Mouse (Mus musculus) hindbrain, embryonic 14.5 days (tissue): Measurements from ENCODE around the gene Fgfr2. TPM values are rescaled to one million over a fixed set of nuclear protein-coding genes. Genes with fewer than 3 reads are reported as not detected.

Experiments
- ATAC-seq: fragments of 200-750 bp; cut with Nextera tagmentation; 2 replicates; pipeline ENCODE4 v1.8.0; 2017; ENCODE audit warnings: moderate number of reproducible peaks, mild to moderate bottlenecking, moderate TSS enrichment, moderate library complexity; ENCODE audit not compliant: low FRiP score
- DNase-seq: peaks from one replicate; pipeline ENCODE4 v3.0.0-alpha.2; 2015; ENCODE audit warnings: low spot score
- H3K27ac ChIP-seq: fragments of 300-500 bp; sonication (generic); 2 replicates; pipeline ENCODE4 v1.5.1; 2014; ENCODE audit warnings: mild to moderate bottlenecking, moderate library complexity
- H3K27me3 ChIP-seq: fragments of 300-500 bp; sonication (generic); 2 replicates; pipeline ENCODE4 v1.6.1; 2014; ENCODE audit warnings: mild to moderate bottlenecking, low read length, mixed read lengths; ENCODE audit not compliant: control insufficient read depth, insufficient read depth
- H3K36me3 ChIP-seq: fragments of 300-500 bp; sonication (generic); replicated peaks from 2 replicates; pipeline ENCODE4 v1.6.1; 2014; ENCODE audit not compliant: control insufficient read depth, insufficient read depth
- H3K4me1 ChIP-seq: fragments of 300-500 bp; sonication (generic); replicated peaks from 2 replicates; pipeline ENCODE4 v1.6.1; 2014; ENCODE audit warnings: antibody characterized with exemption, low read length, mixed read lengths; ENCODE audit not compliant: control insufficient read depth, insufficient read depth
- H3K4me2 ChIP-seq: fragments of 300-500 bp; sonication (generic); replicated peaks from 2 replicates; pipeline ENCODE4 v1.6.1; 2014; ENCODE audit warnings: mild to moderate bottlenecking, moderate library complexity
- H3K4me3 ChIP-seq: fragments of 300-500 bp; sonication (generic); replicated peaks from 2 replicates; pipeline ENCODE4 v1.5.1; 2014; ENCODE audit warnings: mild to moderate bottlenecking, low read length
- H3K9ac ChIP-seq: fragments of 300-500 bp; sonication (generic); 2 replicates; pipeline ENCODE4 v1.6.1; 2014
- H3K9me3 ChIP-seq: fragments of 300-500 bp; sonication (generic); 2 replicates; pipeline ENCODE4 v1.6.1; 2016; ENCODE audit warnings: low read length; ENCODE audit not compliant: control insufficient read depth
- WGBS: fragments of 180-500 bp; shearing (Covaris S2); extraction: QIAGEN DNeasy Blood & Tissue Kit; methylation state at CpG from one replicate; pipeline ENCODE4 v1.1.7; 2014; 5-methylcytosine and 5-hydroxymethylcytosine counted together
- polyA plus RNA-seq: library from polyadenylated mRNA; unstranded; fragments of >200 nt; fragmentation: Nextera tagmentation; extraction: Ambion mirVana; gene quantifications from 2 replicates; pipeline ENCODE4 v1.2.1, GENCODE M21; 2014

The Fgfr2 gene
- polyA plus RNA-seq, 1 experiment from 2014 or later, result 43.5 TPM

GRCm38 (mm10) chr7:132610468-132611318, 512.5 kb downstream of the Fgfr2 start, which contains the start of gene Lhpp:
TSS of gene Lhpp (plus strand) at chr7:132610638.
- no peaks in the 10 kb centered on the region for H3K4me1 ChIP-seq
- peak within 1 kb of the TSS; percentile 63 for H3K9ac ChIP-seq
- H3K27me3 ChIP-seq, result no peaks in the 10 kb centered on the region
- peak within 1 kb of the TSS; percentile 60 for H3K4me2 ChIP-seq
- no peaks in the 10 kb centered on the region for H3K9me3 ChIP-seq
- no peaks in the 10 kb centered on the region for H3K36me3 ChIP-seq
- no peak within 1 kb of the TSS for H3K27ac ChIP-seq
- ATAC-seq, result peak; percentile 82
- 9% methylated on average over 44 of the region's 44 CpGs for WGBS
- DNase-seq, result peak; percentile 80
- H3K4me3 ChIP-seq, result peak within 1 kb of the TSS; percentile 53

DNA sequence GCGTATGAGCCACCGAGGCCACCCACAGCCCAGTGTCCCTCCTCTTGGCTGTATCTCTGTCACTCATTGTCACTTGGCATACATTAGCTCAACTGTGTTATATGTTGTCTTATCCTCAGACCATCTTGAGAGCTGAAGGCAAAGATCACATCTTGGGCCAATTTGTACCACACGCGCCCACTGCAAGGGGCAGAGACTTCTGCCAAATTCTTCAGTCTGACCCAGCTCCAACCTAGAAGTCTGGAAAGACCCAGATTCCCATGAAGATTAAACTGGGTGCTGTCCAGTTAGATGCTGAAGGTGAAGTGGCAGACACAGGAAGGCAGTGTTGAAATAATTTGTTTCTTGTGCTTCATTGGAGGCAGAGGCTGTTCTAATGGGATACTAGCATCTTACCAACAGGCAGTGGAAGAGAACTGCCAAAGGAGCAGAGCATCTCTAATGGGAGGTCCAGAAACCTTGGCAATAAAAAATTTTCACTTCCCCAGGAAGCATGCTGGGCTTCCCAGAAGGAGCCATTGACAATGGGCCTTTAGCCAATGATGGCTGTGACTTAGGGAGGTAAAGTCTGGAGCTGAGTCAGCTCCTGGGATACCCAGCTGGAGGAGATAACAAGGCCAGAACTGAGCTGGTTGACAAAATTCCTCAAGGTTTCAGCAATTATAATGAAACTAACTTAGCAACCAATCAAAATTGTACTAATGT, 514.7 kb downstream of the Fgfr2 start:
- ATAC-seq (no peak), DNase-seq (no peak)
- Histone ChIP-seq H3K9me3 (no peaks in the 10 kb centered on the region), H3K4me1 (no peaks in the 10 kb centered on the region), H3K27me3 (0 out of 2 replicates have a peak, but pooled peaks cover under 1% of the 10 kb centered on the region), H3K9ac (no peak overlapping the region), H3K4me2 (no peak overlapping the region), H3K36me3 (no peaks in the 10 kb centered on the region), H3K4me3 (no peak overlapping the region), H3K27ac (no peak overlapping the region)
- WGBS, result 89% methylated on average over 4 of the region's 4 CpGs

GRCm38 (mm10) chr7:132605689-132606088, 517.5 kb downstream of the Fgfr2 start:
- no peaks in the 10 kb centered on the region for H3K36me3 ChIP-seq
- H3K4me1 ChIP-seq, result no peaks in the 10 kb centered on the region
- H3K27me3 ChIP-seq, result peaks cover 24% of the 10 kb centered on the region
- no peaks in the 10 kb centered on the region for H3K9me3 ChIP-seq
- 61% methylated on average over 5 of the region's 5 CpGs for WGBS
- DNase-seq (no peak), ATAC-seq (no peak)
- H3K4me3 ChIP-seq, result no peak overlapping the region
- no peak overlapping the region for H3K9ac ChIP-seq
- no peak overlapping the region for H3K4me2 ChIP-seq
- H3K27ac ChIP-seq, result no peak overlapping the region

DNA sequence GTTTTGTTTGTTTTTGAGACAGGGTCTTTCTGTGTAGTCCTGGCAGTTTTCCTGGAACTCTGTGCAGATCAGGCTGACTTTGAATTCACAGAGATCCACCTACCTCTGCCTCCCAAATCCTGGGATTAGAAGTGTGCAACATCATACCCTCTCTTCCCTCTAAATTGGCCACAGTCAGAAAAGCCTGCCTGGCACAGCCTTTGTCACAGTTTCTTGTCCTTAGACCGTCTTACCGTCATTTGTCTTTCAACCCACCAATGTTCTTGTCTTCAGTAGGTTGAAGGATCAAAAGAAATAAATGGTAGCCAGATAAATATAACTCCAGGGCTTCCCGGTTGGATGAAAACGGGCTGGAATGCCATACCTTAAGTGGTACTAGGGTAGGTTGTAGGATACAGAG, 518.4 kb downstream of the Fgfr2 start:
- no peak for DNase-seq
- no peak for ATAC-seq
- 85% methylated on average over 4 of the region's 4 CpGs for WGBS
- Histone ChIP-seq H3K36me3 (no peaks in the 10 kb centered on the region), H3K4me1 (peaks cover 8% of the 10 kb centered on the region; the same call in 1 of the 2 replicates), H3K4me2 (no peak overlapping the region), H3K4me3 (no peak overlapping the region), H3K9ac (no peak overlapping the region), H3K9me3 (no peaks in the 10 kb centered on the region), H3K27me3 (peaks cover 33% of the 10 kb centered on the region), H3K27ac (no peak overlapping the region)

- Histone ChIP-seq H3K4me1 (peaks cover 28% of the 10 kb centered on the region), H3K27me3 (peaks cover 71% of the 10 kb centered on the region), H3K27ac (no peak overlapping the region), H3K4me3 (no peak overlapping the region), H3K9me3 (no peaks in the 10 kb centered on the region), H3K9ac (no peak overlapping the region), H3K4me2 (no peak overlapping the region), H3K36me3 (no peaks in the 10 kb centered on the region)
- ATAC-seq (no peak), DNase-seq (no peak)
- WGBS, result 10% methylated on average over 8 of the region's 8 CpGs
Observed at GRCm38 (mm10) chr7:132600926-132601325, 522.2 kb downstream of the Fgfr2 start.

- Histone ChIP-seq H3K9ac (no peak overlapping the region; the same call in 1 of the 2 replicates), H3K4me3 (peak overlapping the region; percentile 28), H3K27me3 (peaks cover 80% of the 10 kb centered on the region), H3K4me1 (peaks cover 28% of the 10 kb centered on the region), H3K4me2 (peak overlapping the region; percentile 62), H3K27ac (no peak overlapping the region), H3K9me3 (no peaks in the 10 kb centered on the region), H3K36me3 (no peaks in the 10 kb centered on the region)
- WGBS, result 1% methylated on average over 9 of the region's 9 CpGs
- DNase-seq (no peak), ATAC-seq (no peak)
Observed at GRCm38 (mm10) chr7:132600026-132600425, 523.1 kb downstream of the Fgfr2 start.

DNA sequence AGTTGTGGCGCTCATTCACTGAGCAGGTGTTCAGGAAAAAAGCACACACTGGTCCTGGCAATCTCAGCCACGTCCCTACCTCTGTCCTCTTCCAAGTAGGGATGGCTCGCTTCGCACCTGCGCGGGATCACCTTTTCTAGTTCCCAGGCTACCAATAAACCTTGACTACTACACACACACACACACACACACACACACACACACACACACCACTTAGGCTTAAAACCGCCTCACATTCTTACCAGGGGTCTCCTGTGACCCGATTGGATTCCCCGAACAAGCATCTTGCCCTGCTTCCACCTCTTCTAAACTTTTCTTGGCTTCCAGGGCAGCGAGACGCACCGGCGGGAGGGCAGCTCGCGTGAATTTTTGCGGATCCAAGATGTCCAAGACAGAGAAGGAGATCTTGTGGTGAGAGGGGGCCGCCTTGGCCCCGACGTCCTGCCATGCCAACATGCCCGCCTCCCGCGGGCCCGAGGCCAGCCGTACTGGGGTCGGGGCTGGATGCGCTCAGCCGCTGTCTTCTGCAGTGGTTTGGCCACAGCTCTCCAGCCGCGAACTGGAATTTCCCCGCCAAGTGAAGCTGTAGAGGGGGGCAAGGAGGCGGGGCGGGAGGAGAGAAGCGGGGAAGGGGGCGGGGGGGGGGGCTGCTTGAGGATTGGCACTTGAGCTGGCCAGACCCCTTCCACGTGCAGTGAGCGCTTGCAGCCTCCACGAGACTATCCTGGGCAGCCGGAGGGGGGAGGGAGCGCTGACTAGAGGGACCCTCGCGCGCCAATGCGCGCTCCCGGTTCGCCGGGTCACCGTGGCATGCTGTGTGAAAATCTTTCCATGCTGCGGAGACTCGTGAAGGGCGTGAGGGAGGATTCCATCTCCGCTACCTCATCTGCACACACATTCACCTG, 523.8 kb downstream of the Fgfr2 start, which contains the start of gene Nkx1-2:
Nkx1-2 (minus strand) TSS at position 567 of the 905 bp plus-strand sequence.
- ATAC-seq (no peak), DNase-seq (no peak)
- under 1% methylated on average over 50 of the region's 52 CpGs for WGBS

DNA sequence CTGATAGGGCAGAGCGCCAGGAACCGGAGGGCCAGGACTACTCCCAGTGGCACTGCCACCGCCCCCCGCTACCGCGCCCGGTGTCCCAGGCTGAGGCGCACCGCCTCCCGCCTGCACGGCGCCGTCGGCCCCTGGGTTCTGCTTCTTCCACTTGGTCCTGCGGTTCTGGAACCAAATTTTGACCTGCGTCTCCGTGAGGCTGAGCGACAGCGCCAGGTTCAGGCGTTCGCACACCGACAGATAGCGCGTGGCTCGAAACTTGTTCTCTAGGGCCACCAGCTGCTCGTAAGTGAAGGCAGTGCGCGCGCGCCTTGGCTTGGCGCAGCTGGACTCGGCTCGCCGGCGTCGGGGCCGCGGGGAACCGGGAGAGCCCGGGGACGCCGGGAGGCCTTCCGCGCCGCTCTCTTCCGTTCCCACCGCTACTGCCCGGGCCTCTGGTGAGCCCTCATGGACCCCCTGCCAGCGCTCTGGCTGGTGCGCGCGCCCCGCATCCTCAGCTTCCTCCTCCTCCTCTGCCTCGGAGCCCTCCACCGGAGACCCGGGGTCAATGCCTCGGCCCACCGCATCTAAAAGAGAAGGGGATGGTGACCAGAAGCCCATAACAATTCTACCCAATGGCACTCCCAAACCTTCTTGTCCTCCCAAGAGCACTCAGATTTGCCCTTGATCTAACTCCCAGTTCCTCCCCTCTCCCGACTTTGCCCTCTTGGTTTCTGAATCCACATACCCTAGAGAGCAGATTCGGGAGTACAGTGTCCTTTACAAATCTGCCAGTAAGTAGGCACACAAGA, 525.7 kb downstream of the Fgfr2 start:
- Histone ChIP-seq H3K4me2 (peak overlapping the region; percentile 85), H3K27me3 (peaks cover 74% of the 10 kb centered on the region), H3K36me3 (no peaks in the 10 kb centered on the region), H3K9me3 (no peaks in the 10 kb centered on the region), H3K27ac (no peak overlapping the region), H3K9ac (peak overlapping the region; percentile 41), H3K4me1 (peaks cover 28% of the 10 kb centered on the region), H3K4me3 (peak overlapping the region; percentile 43)
- DNase-seq (peak; percentile 60), ATAC-seq (no peak)
- WGBS, result 1% methylated on average over 58 of the region's 60 CpGs

More for the DNA sequence above, 523.8 kb downstream of the Fgfr2 start, which contains the start of gene Nkx1-2:
- H3K4me2 ChIP-seq, result peak within 1 kb of the TSS; percentile 62
- peaks cover 80% of the 10 kb centered on the region for H3K27me3 ChIP-seq
- no peak within 1 kb of the TSS for H3K27ac ChIP-seq
- no peaks in the 10 kb centered on the region for H3K36me3 ChIP-seq
- peaks cover 28% of the 10 kb centered on the region for H3K4me1 ChIP-seq
- peak within 1 kb of the TSS; percentile 28 for H3K4me3 ChIP-seq
- peak within 1 kb of the TSS; percentile 16; the same call in 1 of the 2 replicates for H3K9ac ChIP-seq
- H3K9me3 ChIP-seq, result no peaks in the 10 kb centered on the region
